Mouse (Mus musculus): ENCODE measurements around the gene Rlim. TPM values are rescaled to one million over a fixed set of nuclear protein-coding genes. Genes with fewer than 3 reads are reported as not detected.

The Rlim gene
- total and polyA plus RNA-seq, 2 experiments from 2014 or later = 11.5 to 21.6 TPM

DNA sequence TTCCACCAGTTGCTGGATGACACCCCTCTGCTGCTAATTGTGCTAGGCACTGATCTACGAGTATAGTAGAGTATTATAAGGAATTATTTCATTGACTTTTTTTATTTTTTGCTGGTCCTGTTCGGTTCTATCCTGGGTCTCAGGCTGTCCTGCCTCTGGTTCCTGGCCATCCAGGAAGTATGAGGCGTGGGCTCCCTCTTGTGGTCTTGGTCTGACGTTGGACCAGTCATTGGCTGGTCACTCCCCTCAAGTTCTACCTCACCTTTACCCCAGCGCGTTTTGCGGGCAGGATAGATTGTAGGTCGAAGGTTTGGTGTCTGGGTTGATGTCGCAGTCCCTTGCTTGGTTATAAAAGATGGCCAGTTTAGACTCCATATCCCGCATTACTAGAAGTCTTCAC, 10.6 kb upstream of the Rlim start:
- no peak for ATAC-seq (ENCODE audit: insufficient read depth, low read depth)
- Histone ChIP-seq H3K9ac (replicated peaks; ENCODE audit: low read depth, low read length) (no peak overlapping the region), H3K36me3 (replicated peaks; ENCODE audit: control insufficient read depth, insufficient read depth, low read length) (no peaks in the 10 kb centered on the region), H3K4me2 (ENCODE audit: low read depth, low read length) (no peak overlapping the region), H3K9me3 (replicated peaks; ENCODE audit: control insufficient read depth, low read length) (no peaks in the 10 kb centered on the region), H3K27me3 (ENCODE audit: control insufficient read depth, insufficient read depth, low read length) (0 out of 2 replicates have a peak, but pooled peaks cover 6% of the 10 kb centered on the region), H3K4me3 (ENCODE audit: low read depth, low read length) (no peak overlapping the region), H3K27ac (ENCODE audit: low read depth) (no peak overlapping the region), H3K4me1 (ENCODE audit: control insufficient read depth, insufficient read depth) (no peaks in the 10 kb centered on the region)
- TF ChIP-seq EP300 (IDR thresholded peaks at IDR 0.05; ENCODE audit: low read depth) (no peak), CTCF (IDR thresholded peaks at IDR 0.05; ENCODE audit: low read depth) (peak; percentile 43)
- 37% methylated on average over 10 of the region's 10 CpGs for WGBS
- no peak for DNase-seq (ENCODE audit: low spot score)

DNA sequence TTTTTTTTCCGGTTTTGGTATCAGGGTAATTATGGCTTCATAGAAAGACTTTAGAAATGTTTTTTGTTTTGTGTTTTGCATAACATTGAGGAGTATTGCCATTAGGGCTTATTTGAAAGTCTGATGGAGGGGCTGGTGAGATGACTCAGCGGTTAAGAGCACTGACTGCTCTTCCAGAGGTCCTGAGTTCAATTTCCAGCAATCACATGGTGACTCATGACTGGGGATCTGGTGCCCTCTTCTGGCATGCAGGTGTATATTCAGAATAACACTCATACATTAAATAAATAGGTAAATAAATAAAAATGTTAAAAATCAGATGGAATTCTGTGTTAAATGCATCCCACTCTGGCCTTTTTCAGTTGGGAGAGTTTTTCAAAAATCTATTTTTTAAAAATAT, 9.3 kb upstream of the Rlim start:
- no peak overlapping the region for H3K27ac ChIP-seq (ENCODE audit: low read depth)
- H3K9ac ChIP-seq (replicated peaks; ENCODE audit: low read depth, low read length) = no peak overlapping the region
- H3K9me3 ChIP-seq (replicated peaks; ENCODE audit: control insufficient read depth, low read length) = no peaks in the 10 kb centered on the region
- H3K4me3 ChIP-seq (ENCODE audit: low read depth, low read length) = no peak overlapping the region
- DNase-seq (ENCODE audit: low spot score) (no peak), ATAC-seq (ENCODE audit: insufficient read depth, low read depth) (no peak)
- 0 out of 2 replicates have a peak, but pooled peaks cover 4% of the 10 kb centered on the region for H3K27me3 ChIP-seq (ENCODE audit: control insufficient read depth, insufficient read depth, low read length)
- no peaks in the 10 kb centered on the region for H3K36me3 ChIP-seq (replicated peaks; ENCODE audit: control insufficient read depth, insufficient read depth, low read length)
- H3K4me2 ChIP-seq (ENCODE audit: low read depth, low read length) = no peak overlapping the region
- 72% methylated on average over 2 of the region's 2 CpGs for WGBS
- H3K4me1 ChIP-seq (ENCODE audit: control insufficient read depth, insufficient read depth) = no peaks in the 10 kb centered on the region
- TF ChIP-seq CTCF (IDR thresholded peaks at IDR 0.05; ENCODE audit: low read depth) = no peak
- TF ChIP-seq EP300 (IDR thresholded peaks at IDR 0.05; ENCODE audit: low read depth) = no peak

DNA sequence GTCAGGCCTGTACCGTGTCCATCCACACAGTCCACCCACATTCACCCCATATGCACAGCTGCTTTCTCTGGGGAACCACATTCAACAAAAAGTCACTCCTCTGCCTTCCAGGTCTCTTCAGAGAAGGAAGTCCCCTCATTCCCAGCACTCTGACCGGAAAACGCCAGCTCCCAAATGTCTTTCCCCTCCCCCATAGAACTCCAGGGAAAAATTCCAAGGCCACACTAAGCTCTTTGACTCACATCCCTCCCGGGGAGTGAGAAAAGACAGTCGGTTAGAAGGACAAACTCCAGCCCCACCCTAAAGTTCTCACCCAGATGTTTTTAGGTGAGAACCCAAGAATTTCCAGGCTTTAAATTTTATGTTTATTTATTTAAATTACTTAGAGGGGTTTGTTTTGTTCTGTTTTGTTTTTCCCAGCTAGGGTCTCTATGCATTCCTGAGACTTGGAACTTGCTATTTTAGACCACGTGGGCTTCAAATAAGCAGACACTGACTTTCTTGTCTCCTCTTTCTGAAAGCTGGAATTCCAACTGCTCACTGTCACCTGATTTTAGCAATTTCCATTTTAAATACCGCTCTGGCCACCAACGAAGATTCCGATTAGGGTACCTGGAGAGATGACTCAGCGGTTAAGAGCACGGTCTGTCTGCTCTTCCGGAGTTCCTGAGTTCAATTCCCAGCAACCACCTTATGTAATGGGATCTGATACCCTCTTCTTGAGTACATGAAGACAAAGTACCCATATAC, 6.3 kb upstream of the Rlim start:
- WGBS = 28% methylated on average over 12 of the region's 12 CpGs
- Histone ChIP-seq H3K36me3 (replicated peaks; ENCODE audit: control insufficient read depth, insufficient read depth, low read length) (no peaks in the 10 kb centered on the region), H3K4me2 (ENCODE audit: low read depth, low read length) (no peak overlapping the region), H3K4me1 (ENCODE audit: control insufficient read depth, insufficient read depth) (no peaks in the 10 kb centered on the region), H3K9me3 (replicated peaks; ENCODE audit: control insufficient read depth, low read length) (no peaks in the 10 kb centered on the region), H3K27ac (ENCODE audit: low read depth) (no peak overlapping the region), H3K9ac (replicated peaks; ENCODE audit: low read depth, low read length) (no peak overlapping the region), H3K27me3 (ENCODE audit: control insufficient read depth, insufficient read depth, low read length) (no peaks in the 10 kb centered on the region), H3K4me3 (ENCODE audit: low read depth, low read length) (no peak overlapping the region)
- ATAC-seq (ENCODE audit: insufficient read depth, low read depth) = no peak; the same call in 1 of the 2 replicates
- DNase-seq (ENCODE audit: low spot score) = peak; percentile 11
- no peak for TF ChIP-seq CTCF (IDR thresholded peaks at IDR 0.05; ENCODE audit: low read depth)
- TF ChIP-seq EP300 (IDR thresholded peaks at IDR 0.05; ENCODE audit: low read depth) = no peak

DNA sequence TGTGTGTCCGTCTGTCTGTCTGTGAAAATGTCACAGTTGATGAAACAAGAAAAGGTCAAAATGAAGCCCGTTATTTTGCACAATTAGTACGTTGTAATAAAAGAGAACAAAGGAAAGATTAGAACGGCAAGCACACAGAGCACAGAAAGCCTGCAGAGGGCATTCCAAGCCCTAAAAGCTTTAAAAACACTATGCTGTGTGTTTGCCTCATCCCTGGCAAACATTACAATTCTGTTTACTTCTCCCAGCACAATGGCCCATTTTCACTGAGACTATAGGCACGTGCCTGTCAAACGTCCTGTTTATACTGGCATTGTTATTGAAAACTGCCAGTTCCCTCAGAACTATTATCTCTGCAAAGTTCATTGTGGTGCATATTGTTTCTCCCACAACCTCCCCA, 5.1 kb upstream of the Rlim start:
- TF ChIP-seq CTCF (IDR thresholded peaks at IDR 0.05; ENCODE audit: low read depth) = no peak
- TF ChIP-seq EP300 (IDR thresholded peaks at IDR 0.05; ENCODE audit: low read depth) = no peak
- DNase-seq (ENCODE audit: low spot score) (no peak), ATAC-seq (ENCODE audit: insufficient read depth, low read depth) (no peak)
- Histone ChIP-seq H3K9ac (replicated peaks; ENCODE audit: low read depth, low read length) (no peak overlapping the region), H3K4me2 (ENCODE audit: low read depth, low read length) (no peak overlapping the region), H3K9me3 (replicated peaks; ENCODE audit: control insufficient read depth, low read length) (no peaks in the 10 kb centered on the region), H3K36me3 (replicated peaks; ENCODE audit: control insufficient read depth, insufficient read depth, low read length) (no peaks in the 10 kb centered on the region), H3K27ac (ENCODE audit: low read depth) (no peak overlapping the region), H3K4me3 (ENCODE audit: low read depth, low read length) (no peak overlapping the region), H3K27me3 (ENCODE audit: control insufficient read depth, insufficient read depth, low read length) (no peaks in the 10 kb centered on the region), H3K4me1 (ENCODE audit: control insufficient read depth, insufficient read depth) (no peaks in the 10 kb centered on the region)
- WGBS = 27% methylated on average over 6 of the region's 6 CpGs

DNA sequence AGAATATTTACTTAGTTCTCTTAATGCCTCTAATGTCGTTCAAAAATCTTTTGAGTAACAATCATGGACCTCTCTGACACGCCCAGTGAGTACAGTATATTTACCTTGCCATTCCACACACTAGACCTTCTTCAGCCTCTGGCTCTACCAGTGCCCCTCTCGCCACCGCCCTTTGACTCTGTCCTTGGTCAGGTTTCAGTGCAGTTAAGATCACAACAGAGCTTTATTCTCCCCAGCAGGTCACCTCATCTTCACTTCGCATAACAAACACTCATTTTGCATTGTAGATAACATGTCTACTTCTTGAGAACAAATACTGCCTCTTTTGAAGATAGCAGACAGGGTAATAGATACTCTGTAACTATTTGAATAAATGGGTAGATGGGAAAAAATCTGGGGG, 3.9 kb upstream of the Rlim start:
- H3K4me3 ChIP-seq (ENCODE audit: low read depth, low read length) = no peak overlapping the region
- 49% methylated on average over 5 of the region's 5 CpGs for WGBS
- H3K4me2 ChIP-seq (ENCODE audit: low read depth, low read length) = no peak overlapping the region
- H3K27me3 ChIP-seq (ENCODE audit: control insufficient read depth, insufficient read depth, low read length) = no peaks in the 10 kb centered on the region
- DNase-seq (ENCODE audit: low spot score) (no peak), ATAC-seq (ENCODE audit: insufficient read depth, low read depth) (no peak)
- H3K9me3 ChIP-seq (replicated peaks; ENCODE audit: control insufficient read depth, low read length) = no peaks in the 10 kb centered on the region
- H3K36me3 ChIP-seq (replicated peaks; ENCODE audit: control insufficient read depth, insufficient read depth, low read length) = no peaks in the 10 kb centered on the region
- no peaks in the 10 kb centered on the region for H3K4me1 ChIP-seq (ENCODE audit: control insufficient read depth, insufficient read depth)
- TF ChIP-seq CTCF (IDR thresholded peaks at IDR 0.05; ENCODE audit: low read depth) (no peak), EP300 (IDR thresholded peaks at IDR 0.05; ENCODE audit: low read depth) (no peak)
- no peak overlapping the region for H3K27ac ChIP-seq (ENCODE audit: low read depth)
- no peak overlapping the region for H3K9ac ChIP-seq (replicated peaks; ENCODE audit: low read depth, low read length)

DNA sequence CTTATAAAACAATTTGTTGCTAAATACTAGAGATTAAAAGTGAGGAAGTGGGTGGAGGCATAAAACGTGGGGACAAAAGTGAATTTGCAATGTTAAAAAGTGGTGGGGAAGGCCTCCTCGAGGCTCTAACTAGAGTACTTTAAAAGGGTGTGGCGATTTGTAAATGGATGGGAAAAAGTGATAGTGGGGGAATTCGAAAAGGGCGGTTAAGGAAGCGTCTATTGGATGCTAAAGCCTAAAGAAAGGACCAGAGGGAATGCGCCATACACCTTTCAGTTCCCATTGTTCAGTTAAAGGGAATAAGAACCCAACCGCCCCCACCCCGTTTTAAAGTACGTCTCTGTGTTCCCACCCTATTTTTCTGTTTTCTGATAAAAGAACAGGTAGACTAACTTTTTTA, 722 bp upstream of the Rlim start:
- H3K27ac ChIP-seq (ENCODE audit: low read depth) = peak overlapping the region; percentile 97
- H3K27me3 ChIP-seq (ENCODE audit: control insufficient read depth, insufficient read depth, low read length) = no peaks in the 10 kb centered on the region
- TF ChIP-seq EP300 (IDR thresholded peaks at IDR 0.05; ENCODE audit: low read depth) (no peak), CTCF (IDR thresholded peaks at IDR 0.05; ENCODE audit: low read depth) (no peak)
- peak overlapping the region; percentile 90; the same call in 1 of the 2 replicates for H3K4me3 ChIP-seq (ENCODE audit: low read depth, low read length)
- ATAC-seq (ENCODE audit: insufficient read depth, low read depth) (no peak), DNase-seq (ENCODE audit: low spot score) (no peak)
- no peak overlapping the region for H3K9ac ChIP-seq (replicated peaks; ENCODE audit: low read depth, low read length)
- H3K36me3 ChIP-seq (replicated peaks; ENCODE audit: control insufficient read depth, insufficient read depth, low read length) = no peaks in the 10 kb centered on the region
- H3K9me3 ChIP-seq (replicated peaks; ENCODE audit: control insufficient read depth, low read length) = no peaks in the 10 kb centered on the region
- no peaks in the 10 kb centered on the region for H3K4me1 ChIP-seq (ENCODE audit: control insufficient read depth, insufficient read depth)
- WGBS = 74% methylated on average over 10 of the region's 10 CpGs
- peak overlapping the region; percentile 39; the same call in 1 of the 2 replicates for H3K4me2 ChIP-seq (ENCODE audit: low read depth, low read length)

Data from heart, postnatal 0 days (tissue).